Mouse (Mus musculus): Measurements from ENCODE around the gene C77080. TPM values are rescaled to one million over a fixed set of nuclear protein-coding genes. Genes with fewer than 3 reads are reported as not detected.

The C77080 gene
- polyA plus RNA-seq, 2 experiments: 0.74 to 1.2 TPM

DNA sequence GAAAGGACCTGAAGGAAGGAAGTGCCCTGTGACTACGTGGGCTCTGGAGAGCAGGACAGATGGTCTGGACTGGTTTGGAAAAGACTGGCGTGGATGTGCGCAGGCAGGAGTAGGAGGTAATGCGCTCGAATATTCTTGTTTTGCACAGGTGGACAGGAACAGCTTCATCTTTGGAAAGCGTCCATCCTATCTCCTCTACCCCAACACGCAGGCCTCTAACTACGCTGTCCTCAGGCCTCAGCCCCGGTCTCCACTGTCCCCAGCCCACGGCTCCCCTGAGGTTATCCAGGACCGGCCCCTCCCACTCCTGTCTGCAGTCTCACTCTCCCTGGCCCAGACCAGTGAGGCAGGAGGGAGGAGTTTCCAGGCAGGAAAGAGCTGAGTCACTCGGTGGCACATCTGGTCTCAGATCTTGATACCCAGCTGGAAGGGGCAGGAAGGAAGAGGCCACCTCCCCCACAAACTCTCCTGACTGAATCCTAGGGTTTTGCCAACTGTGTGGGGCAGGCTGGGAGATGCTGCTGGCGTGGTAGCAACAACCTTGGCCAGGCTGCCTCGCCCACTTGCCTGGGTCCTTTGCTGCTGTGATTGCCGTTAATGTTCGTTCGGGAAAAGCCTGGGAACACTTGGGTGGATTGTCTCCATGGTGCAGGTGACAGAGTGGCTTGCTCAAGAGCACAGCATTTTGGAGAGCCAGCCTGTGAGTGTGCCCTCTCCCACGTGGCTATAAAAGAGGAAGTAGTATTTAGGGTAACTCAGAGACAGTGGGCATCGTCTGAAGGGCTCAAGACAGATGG is 2.2 kb upstream of the C77080 start:
- 19% methylated on average over 19 of the region's 19 CpGs for WGBS (ENCODE audit: insufficient replicate concordance)
- ATAC-seq (ENCODE audit: insufficient read depth) (peak; percentile 89), DNase-seq (ENCODE audit: low read depth in 3 of 3, low spot score in 3 of 3) (peak; percentile 71 to 79 (median 73))
- no peaks in the 10 kb centered on the region for H3K36me3 ChIP-seq (replicated peaks; ENCODE audit: control insufficient read depth, insufficient read depth, low read depth)
- peak overlapping the region; percentile 57 for H3K4me2 ChIP-seq (ENCODE audit: low read depth)
- TF ChIP-seq CTCF (IDR thresholded peaks at IDR 0.05; ENCODE audit: low read depth): no peak
- TF ChIP-seq EP300 (IDR thresholded peaks at IDR 0.05; ENCODE audit: low read depth): peak; percentile 32; the same call in 1 of the 2 replicates
- H3K9ac ChIP-seq (replicated peaks): peak overlapping the region; percentile 19; the same call in 1 of the 2 replicates
- H3K4me3 ChIP-seq (ENCODE audit: insufficient read depth in 1 of 2, low read depth in 2 of 2, low read length in 2 of 2): no peak overlapping the region
- H3K27me3 ChIP-seq (ENCODE audit: control insufficient read depth, insufficient read depth, low read length): no peaks in the 10 kb centered on the region; the same call in 1 of the 2 replicates
- no peaks in the 10 kb centered on the region for H3K9me3 ChIP-seq (ENCODE audit: control insufficient read depth, low read length)
- no peak overlapping the region for H3K27ac ChIP-seq
- peaks cover 10 to 17% of the 10 kb centered on the region in 2 experiments for H3K4me1 ChIP-seq (replicated peaks; ENCODE audit: control insufficient read depth in 2 of 2, insufficient read depth in 2 of 2, low read length in 1 of 2)

- Histone ChIP-seq H3K9me3 (ENCODE audit: control insufficient read depth, low read length) (no peaks in the 10 kb centered on the region), H3K27ac (no peak overlapping the region), H3K9ac (replicated peaks) (no peak overlapping the region), H3K36me3 (replicated peaks; ENCODE audit: control insufficient read depth, insufficient read depth, low read depth) (no peaks in the 10 kb centered on the region), H3K4me2 (ENCODE audit: low read depth) (no peak overlapping the region), H3K4me1 (replicated peaks; ENCODE audit: control insufficient read depth in 2 of 2, insufficient read depth in 2 of 2, low read length in 1 of 2) (peaks cover 22 to 28% of the 10 kb centered on the region in 2 experiments), H3K4me3 (ENCODE audit: insufficient read depth in 1 of 2, low read depth in 2 of 2, low read length in 2 of 2) (no peak overlapping the region), H3K27me3 (ENCODE audit: control insufficient read depth, insufficient read depth, low read length) (no peaks in the 10 kb centered on the region)
- ATAC-seq (ENCODE audit: insufficient read depth): no peak
- DNase-seq (ENCODE audit: low read depth in 3 of 3, low spot score in 3 of 3): no peak
- TF ChIP-seq CTCF (IDR thresholded peaks at IDR 0.05; ENCODE audit: low read depth): no peak
- TF ChIP-seq EP300 (IDR thresholded peaks at IDR 0.05; ENCODE audit: low read depth): no peak
- 26% methylated on average over 6 of the region's 6 CpGs for WGBS (ENCODE audit: insufficient replicate concordance)
These were observed 526 bp downstream of the C77080 start for GRCm38 (mm10) chr4:129260678-129261077.

GRCm38 (mm10) chr4:129259101-129259500 is 2.1 kb downstream of the C77080 start:
- Histone ChIP-seq H3K9me3 (ENCODE audit: control insufficient read depth, low read length) (no peaks in the 10 kb centered on the region), H3K4me1 (replicated peaks; ENCODE audit: control insufficient read depth in 2 of 2, insufficient read depth in 2 of 2, low read length in 1 of 2) (peaks cover 22 to 31% of the 10 kb centered on the region in 2 experiments), H3K4me3 (ENCODE audit: insufficient read depth in 1 of 2, low read depth in 2 of 2, low read length in 2 of 2) (no peak overlapping the region), H3K9ac (replicated peaks) (no peak overlapping the region), H3K36me3 (replicated peaks; ENCODE audit: control insufficient read depth, insufficient read depth, low read depth) (no peaks in the 10 kb centered on the region), H3K27me3 (ENCODE audit: control insufficient read depth, insufficient read depth, low read length) (no peaks in the 10 kb centered on the region), H3K4me2 (ENCODE audit: low read depth) (no peak overlapping the region), H3K27ac (no peak overlapping the region)
- DNase-seq (ENCODE audit: low read depth in 3 of 3, low spot score in 3 of 3): no peak
- TF ChIP-seq EP300 (IDR thresholded peaks at IDR 0.05; ENCODE audit: low read depth) (no peak), CTCF (IDR thresholded peaks at IDR 0.05; ENCODE audit: low read depth) (no peak)
- no peak for ATAC-seq (ENCODE audit: insufficient read depth)
- WGBS (ENCODE audit: insufficient replicate concordance): 85% methylated on average over 4 of the region's 4 CpGs

DNA sequence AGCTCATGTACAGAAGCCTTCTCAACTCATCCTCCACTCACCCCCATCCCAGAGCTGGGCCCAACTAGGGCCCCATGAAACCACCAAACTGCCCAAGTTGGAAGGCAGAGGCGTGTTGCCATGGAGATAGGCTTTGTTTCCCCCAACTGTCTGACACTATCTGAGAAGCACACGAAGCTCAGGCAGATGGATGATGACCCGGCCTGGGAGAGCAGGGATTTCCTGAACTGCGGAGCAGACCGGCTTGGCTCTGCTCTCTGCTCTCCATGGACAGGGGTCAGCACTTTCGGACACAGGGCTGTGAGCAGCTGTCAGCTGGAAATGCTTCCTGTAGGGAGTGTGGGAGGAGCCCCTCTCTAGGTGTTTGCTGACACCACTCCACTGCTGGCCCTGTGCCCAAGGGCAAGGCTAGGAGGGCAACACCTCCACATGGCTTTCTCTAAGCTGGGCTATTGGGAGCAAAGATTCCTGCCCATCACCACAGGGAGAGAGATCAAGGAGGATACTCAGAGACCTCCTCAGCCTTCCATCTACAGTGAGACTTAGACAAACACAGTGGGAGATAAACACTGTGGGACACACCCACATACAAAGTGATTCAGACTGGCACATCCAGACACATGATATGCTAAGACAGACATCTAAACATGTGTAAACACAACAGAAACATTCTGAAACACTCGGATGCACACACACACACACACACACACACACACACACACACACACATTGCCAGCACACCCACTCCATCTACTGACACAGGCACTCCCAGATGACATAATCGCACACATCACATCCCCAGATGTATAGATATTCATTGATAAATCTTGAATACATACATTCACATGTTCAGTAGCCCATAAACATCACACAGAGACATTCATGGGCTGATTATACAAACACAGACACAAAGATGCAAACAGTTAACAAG is 4.5 kb downstream of the C77080 start:
- TF ChIP-seq EP300 (IDR thresholded peaks at IDR 0.05; ENCODE audit: low read depth) (peak; percentile 71), CTCF (IDR thresholded peaks at IDR 0.05; ENCODE audit: low read depth) (no peak)
- WGBS (ENCODE audit: insufficient replicate concordance): 15% methylated on average over 8 of the region's 8 CpGs
- H3K27me3 ChIP-seq (ENCODE audit: control insufficient read depth, insufficient read depth, low read length): no peaks in the 10 kb centered on the region; the same call in 1 of the 2 replicates
- no peak overlapping the region for H3K27ac ChIP-seq
- H3K4me2 ChIP-seq (ENCODE audit: low read depth): peak overlapping the region; percentile 3; the same call in 1 of the 2 replicates
- peak; percentile 78 for ATAC-seq (ENCODE audit: insufficient read depth)
- no peaks in the 10 kb centered on the region for H3K36me3 ChIP-seq (replicated peaks; ENCODE audit: control insufficient read depth, insufficient read depth, low read depth)
- no peak overlapping the region for H3K9ac ChIP-seq (replicated peaks)
- H3K9me3 ChIP-seq (ENCODE audit: control insufficient read depth, low read length): no peaks in the 10 kb centered on the region
- no peak overlapping the region for H3K4me3 ChIP-seq (ENCODE audit: insufficient read depth in 1 of 2, low read depth in 2 of 2, low read length in 2 of 2)
- H3K4me1 ChIP-seq (replicated peaks; ENCODE audit: control insufficient read depth in 2 of 2, insufficient read depth in 2 of 2, low read length in 1 of 2): peaks cover 12 to 18% of the 10 kb centered on the region in 2 experiments
- DNase-seq (ENCODE audit: low read depth in 3 of 3, low spot score in 3 of 3): peak; percentile 60 to 78 (median 61)

Data from liver, embryonic 14.5 days (tissue).